Mouse (Mus musculus) heart, embryonic 15.5 days (tissue): ENCODE measurements around the gene Rpgrip1l. TPM values are rescaled to one million over a fixed set of nuclear protein-coding genes. Genes with fewer than 3 reads are reported as not detected.

Experiments used
- ATAC-seq: fragments of 200-750 bp; cut with Nextera tagmentation; replicated peaks from 2 replicates; pipeline ENCODE4 v1.8.0; 2017; ENCODE audit warnings: low read depth, moderate TSS enrichment; ENCODE audit not compliant: insufficient number of reproducible peaks, insufficient read depth, low FRiP score
- H3K27ac ChIP-seq: fragments of 300-500 bp; sonication (generic); 2 replicates; pipeline ENCODE4 v1.5.1; 2015; ENCODE audit warnings: mild to moderate bottlenecking, inconsistent platforms
- H3K27me3 ChIP-seq: fragments of 300-500 bp; sonication (generic); 2 replicates; pipeline ENCODE4 v1.6.1; 2015; ENCODE audit warnings: inconsistent platforms
- H3K36me3 ChIP-seq: fragments of 300-500 bp; sonication (generic); 2 replicates; pipeline ENCODE4 v1.6.1; 2015; ENCODE audit warnings: mild to moderate bottlenecking, inconsistent platforms
- H3K4me1 ChIP-seq: fragments of 300-500 bp; sonication (generic); replicated peaks from 2 replicates; pipeline ENCODE4 v1.6.1; 2015; ENCODE audit warnings: inconsistent platforms
- H3K4me2 ChIP-seq: fragments of 300-500 bp; sonication (generic); 2 replicates; pipeline ENCODE4 v1.6.1; 2015; ENCODE audit warnings: inconsistent platforms, mild to moderate bottlenecking, moderate library complexity
- H3K4me3 ChIP-seq: fragments of 300-500 bp; sonication (generic); 2 replicates; pipeline ENCODE4 v1.5.1; 2015; ENCODE audit warnings: mild to moderate bottlenecking, inconsistent platforms
- H3K9ac ChIP-seq: fragments of 300-500 bp; sonication (generic); 2 replicates; pipeline ENCODE4 v1.6.1; 2015; ENCODE audit warnings: mild to moderate bottlenecking, inconsistent platforms
- H3K9me3 ChIP-seq: fragments of 300-500 bp; sonication (generic); replicated peaks from 2 replicates; pipeline ENCODE4 v1.6.1; 2016; ENCODE audit warnings: inconsistent platforms
- WGBS: fragments of 180-500 bp; shearing (Covaris S2); methylation state at CpG from one replicate; pipeline ENCODE4 v1.1.7; 2015; ENCODE audit warnings: mixed read lengths; 5-methylcytosine and 5-hydroxymethylcytosine counted together
- polyA plus RNA-seq: library from polyadenylated mRNA; unstranded; fragments of >200 nt; fragmentation: Nextera tagmentation; extraction: Ambion mirVana; gene quantifications from 2 replicates; pipeline ENCODE4 v1.2.1, GENCODE M21; 2015

Gene Rpgrip1l
- polyA plus RNA-seq, 1 experiment from 2014 or later = 6.8 TPM

GRCm38 (mm10) chr8:91224227-91224626, 88.8 kb downstream of the Rpgrip1l start:
- Histone ChIP-seq H3K27ac (no peak overlapping the region), H3K4me2 (no peak overlapping the region), H3K9me3 (no peaks in the 10 kb centered on the region), H3K27me3 (no peaks in the 10 kb centered on the region), H3K4me1 (no peaks in the 10 kb centered on the region), H3K4me3 (no peak overlapping the region), H3K9ac (no peak overlapping the region), H3K36me3 (no peaks in the 10 kb centered on the region)
- no peak for ATAC-seq
- WGBS = 83% methylated on average over 7 of the region's 7 CpGs

- Histone ChIP-seq H3K27me3 (no peaks in the 10 kb centered on the region), H3K4me3 (no peak overlapping the region), H3K9me3 (no peaks in the 10 kb centered on the region), H3K4me1 (no peaks in the 10 kb centered on the region), H3K9ac (no peak overlapping the region), H3K36me3 (no peaks in the 10 kb centered on the region), H3K27ac (no peak overlapping the region), H3K4me2 (no peak overlapping the region)
- no peak for ATAC-seq
- WGBS = 86% methylated on average over 2 of the region's 2 CpGs
Measured at GRCm38 (mm10) chr8:91221841-91222240, 91.2 kb downstream of the Rpgrip1l start.

- no peaks in the 10 kb centered on the region for H3K27me3 ChIP-seq
- ATAC-seq = no peak
- H3K4me3 ChIP-seq = no peak overlapping the region
- H3K4me1 ChIP-seq = no peaks in the 10 kb centered on the region
- no peak overlapping the region for H3K27ac ChIP-seq
- no peak overlapping the region for H3K4me2 ChIP-seq
- WGBS = 95% methylated on average over 4 of the region's 4 CpGs
- no peaks in the 10 kb centered on the region for H3K9me3 ChIP-seq
- no peaks in the 10 kb centered on the region for H3K36me3 ChIP-seq
- H3K9ac ChIP-seq = no peak overlapping the region
Measured at GRCm38 (mm10) chr8:91218271-91218670, 94.8 kb downstream of the Rpgrip1l start.

- no peak overlapping the region for H3K27ac ChIP-seq
- H3K4me1 ChIP-seq = no peaks in the 10 kb centered on the region
- H3K27me3 ChIP-seq = no peaks in the 10 kb centered on the region
- H3K9me3 ChIP-seq = no peaks in the 10 kb centered on the region
- no peak overlapping the region for H3K4me2 ChIP-seq
- no peak for ATAC-seq
- WGBS = 89% methylated on average over 5 of the region's 5 CpGs
- H3K9ac ChIP-seq = no peak overlapping the region
- no peaks in the 10 kb centered on the region for H3K36me3 ChIP-seq
- no peak overlapping the region for H3K4me3 ChIP-seq
Measured at GRCm38 (mm10) chr8:91217062-91217905, 95.8 kb downstream of the Rpgrip1l start.

GRCm38 (mm10) chr8:91214287-91214686, 98.8 kb downstream of the Rpgrip1l start:
- ATAC-seq = no peak
- no peaks in the 10 kb centered on the region for H3K27me3 ChIP-seq
- no peak overlapping the region for H3K4me2 ChIP-seq

GRCm38 (mm10) chr8:91212948-91213347, 100.1 kb downstream of the Rpgrip1l start:
- H3K9me3 ChIP-seq = no peaks in the 10 kb centered on the region
- H3K4me2 ChIP-seq = no peak overlapping the region
- no peaks in the 10 kb centered on the region for H3K4me1 ChIP-seq
- no peak overlapping the region for H3K4me3 ChIP-seq
- H3K36me3 ChIP-seq = no peaks in the 10 kb centered on the region
- H3K27me3 ChIP-seq = no peaks in the 10 kb centered on the region
- H3K27ac ChIP-seq = no peak overlapping the region
- H3K9ac ChIP-seq = no peak overlapping the region
- ATAC-seq = no peak
- WGBS = 86% methylated on average over 2 of the region's 2 CpGs

More at GRCm38 (mm10) chr8:91214287-91214686, 98.8 kb downstream of the Rpgrip1l start:
- no peaks in the 10 kb centered on the region for H3K4me1 ChIP-seq
- H3K27ac ChIP-seq = no peak overlapping the region
- no peaks in the 10 kb centered on the region for H3K9me3 ChIP-seq
- no peak overlapping the region for H3K9ac ChIP-seq
- 69% methylated on average over 3 of the region's 3 CpGs for WGBS
- no peaks in the 10 kb centered on the region for H3K36me3 ChIP-seq
- H3K4me3 ChIP-seq = no peak overlapping the region

- Histone ChIP-seq H3K4me3 (no peak overlapping the region), H3K27me3 (no peaks in the 10 kb centered on the region), H3K4me1 (no peaks in the 10 kb centered on the region), H3K9me3 (no peaks in the 10 kb centered on the region), H3K36me3 (no peaks in the 10 kb centered on the region), H3K27ac (no peak overlapping the region), H3K4me2 (no peak overlapping the region), H3K9ac (no peak overlapping the region)
- no peak for ATAC-seq
- 76% methylated on average over 3 of the region's 3 CpGs for WGBS
Measured at GRCm38 (mm10) chr8:91209658-91210057, 103.4 kb downstream of the Rpgrip1l start.

GRCm38 (mm10) chr8:91207676-91208075, 105.4 kb downstream of the Rpgrip1l start:
- Histone ChIP-seq H3K9me3 (no peaks in the 10 kb centered on the region), H3K4me2 (no peak overlapping the region), H3K4me1 (no peaks in the 10 kb centered on the region), H3K9ac (no peak overlapping the region), H3K27ac (no peak overlapping the region), H3K27me3 (no peaks in the 10 kb centered on the region), H3K36me3 (no peaks in the 10 kb centered on the region), H3K4me3 (no peak overlapping the region)
- ATAC-seq = no peak
- WGBS = 43% methylated on average over 2 of the region's 2 CpGs

- Histone ChIP-seq H3K36me3 (no peaks in the 10 kb centered on the region), H3K9ac (no peak overlapping the region), H3K4me2 (no peak overlapping the region), H3K27ac (no peak overlapping the region), H3K4me3 (no peak overlapping the region), H3K4me1 (no peaks in the 10 kb centered on the region), H3K9me3 (no peaks in the 10 kb centered on the region), H3K27me3 (no peaks in the 10 kb centered on the region)
- ATAC-seq = no peak
- WGBS = 51% methylated on average over 6 of the region's 6 CpGs
Measured at GRCm38 (mm10) chr8:91205897-91206296, 107.2 kb downstream of the Rpgrip1l start.

- ATAC-seq = no peak
- no peak overlapping the region for H3K9ac ChIP-seq
- H3K9me3 ChIP-seq = no peaks in the 10 kb centered on the region
- no peak overlapping the region for H3K4me3 ChIP-seq
- no peaks in the 10 kb centered on the region for H3K36me3 ChIP-seq
- no peak overlapping the region for H3K4me2 ChIP-seq
- no peaks in the 10 kb centered on the region for H3K27me3 ChIP-seq
- WGBS = 75% methylated on average over 2 of the region's 2 CpGs
- no peak overlapping the region for H3K27ac ChIP-seq
- peaks cover 5% of the 10 kb centered on the region; the same call in 1 of the 2 replicates for H3K4me1 ChIP-seq
Measured at GRCm38 (mm10) chr8:91201184-91201583, 111.9 kb downstream of the Rpgrip1l start.

- Histone ChIP-seq H3K4me1 (peaks cover 5% of the 10 kb centered on the region; the same call in 1 of the 2 replicates), H3K4me2 (no peak within 1 kb of the TSS), H3K27ac (no peak within 1 kb of the TSS), H3K4me3 (no peak within 1 kb of the TSS), H3K9ac (no peak within 1 kb of the TSS), H3K9me3 (no peaks in the 10 kb centered on the region), H3K27me3 (no peaks in the 10 kb centered on the region), H3K36me3 (no peaks in the 10 kb centered on the region)
- WGBS = 91% methylated on average over 7 of the region's 7 CpGs
- no peak for ATAC-seq
Measured at GRCm38 (mm10) chr8:91199876-91200275, 113.2 kb downstream of the Rpgrip1l start, which contains the start of gene Aktip. Aktip (minus strand) TSS chr8:91199976.

GRCm38 (mm10) chr8:91198036-91198435, 115.0 kb downstream of the Rpgrip1l start:
- H3K27me3 ChIP-seq = 0 out of 2 replicates have a peak, but pooled peaks cover 9% of the 10 kb centered on the region

More at GRCm38 (mm10) chr8:91198036-91198435, 115.0 kb downstream of the Rpgrip1l start:
- Histone ChIP-seq H3K9ac (no peak overlapping the region), H3K9me3 (no peaks in the 10 kb centered on the region), H3K4me3 (no peak overlapping the region), H3K36me3 (no peaks in the 10 kb centered on the region), H3K27ac (no peak overlapping the region), H3K4me2 (no peak overlapping the region), H3K4me1 (peaks cover 5% of the 10 kb centered on the region; the same call in 1 of the 2 replicates)
- ATAC-seq = no peak
- 28% methylated on average over 3 of the region's 3 CpGs for WGBS
